Mouse (Mus musculus) forebrain, embryonic 16.5 days (tissue): ENCODE results near the gene Ahsa1. TPM values are rescaled to one million over a fixed set of nuclear protein-coding genes. Genes with fewer than 3 reads are reported as not detected.

Experiments
- ATAC-seq: fragments of 200-750 bp; cut with Nextera tagmentation; 2 replicates; pipeline ENCODE4 v1.8.0; 2017; ENCODE audit warnings: mild to moderate bottlenecking, moderate library complexity
- H3K27ac ChIP-seq: fragments of 300-500 bp; sonication (generic); 2 replicates; pipeline ENCODE4 v1.5.1; 2014; ENCODE audit warnings: low read length, control low read depth
- H3K27me3 ChIP-seq: fragments of 300-500 bp; sonication (generic); replicated peaks from 2 replicates; pipeline ENCODE4 v1.6.1; 2014; ENCODE audit warnings: low read length; ENCODE audit not compliant: control insufficient read depth, insufficient read depth
- H3K36me3 ChIP-seq: fragments of 300-500 bp; sonication (generic); 2 replicates; pipeline ENCODE4 v1.6.1; 2014; ENCODE audit not compliant: control insufficient read depth, insufficient read depth
- H3K4me1 ChIP-seq: fragments of 300-500 bp; sonication (generic); replicated peaks from 2 replicates; pipeline ENCODE4 v1.6.1; 2014; ENCODE audit warnings: low read length; ENCODE audit not compliant: control insufficient read depth, insufficient read depth
- H3K4me2 ChIP-seq: fragments of 300-500 bp; sonication (generic); 2 replicates; pipeline ENCODE4 v1.6.1; 2014; ENCODE audit warnings: mild to moderate bottlenecking, low read length, control low read depth
- H3K4me3 ChIP-seq: fragments of 300-500 bp; sonication (generic); replicated peaks from 2 replicates; pipeline ENCODE4 v1.5.1; 2014; ENCODE audit warnings: mild to moderate bottlenecking, low read length, control low read depth
- H3K9ac ChIP-seq: fragments of 300-500 bp; sonication (generic); replicated peaks from 2 replicates; pipeline ENCODE4 v1.6.1; 2014; ENCODE audit warnings: low read depth, low read length, control low read depth
- H3K9me3 ChIP-seq: fragments of 300-500 bp; sonication (generic); 2 replicates; pipeline ENCODE4 v1.6.1; 2016; ENCODE audit warnings: low read length; ENCODE audit not compliant: control insufficient read depth
- WGBS: fragments of 180-500 bp; shearing (Covaris S2); extraction: QIAGEN DNeasy Blood & Tissue Kit; methylation state at CpG from one replicate; pipeline ENCODE4 v1.1.7; 2014; 5-methylcytosine and 5-hydroxymethylcytosine counted together
- polyA plus RNA-seq: library from polyadenylated mRNA; unstranded; fragments of >200 nt; fragmentation: Nextera tagmentation; extraction: Ambion mirVana; gene quantifications from 2 replicates; pipeline ENCODE4 v1.2.1, GENCODE M21; 2015

Ahsa1 gene
- polyA plus RNA-seq, 1 experiment from 2014 or later, result 222 TPM

DNA sequence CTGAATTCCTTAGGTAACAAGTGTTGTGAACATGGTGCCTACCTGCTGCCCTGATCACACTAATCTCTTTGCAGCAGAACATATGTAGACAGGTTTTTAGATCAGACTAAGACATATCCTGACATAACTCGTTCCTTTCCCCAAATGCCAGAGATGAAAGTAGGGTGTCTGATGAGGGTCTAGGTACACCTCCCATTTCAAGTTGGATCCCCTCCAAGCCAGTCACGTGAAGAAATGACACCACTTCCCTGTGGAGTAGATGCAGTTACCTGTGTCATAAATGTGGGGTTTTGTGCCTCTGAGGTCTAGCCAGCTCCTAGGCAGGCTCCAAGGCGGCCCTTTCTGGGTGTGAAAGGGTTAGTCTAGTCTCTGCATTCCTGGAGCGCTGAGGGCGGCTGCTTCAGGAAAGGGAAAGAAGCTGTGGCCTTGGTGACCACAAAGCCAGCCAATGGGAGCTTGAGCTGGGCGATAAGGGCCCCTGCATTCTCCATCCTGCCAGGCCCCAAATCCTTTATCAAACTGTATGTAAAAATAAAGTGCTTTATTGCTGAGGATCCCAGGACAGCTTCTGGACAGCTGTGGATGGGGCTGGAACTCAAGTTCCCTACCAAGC lies 11.9 kb downstream of the Ahsa1 start:
- H3K36me3 ChIP-seq, result peaks cover 18% of the 10 kb centered on the region
- no peaks in the 10 kb centered on the region for H3K27me3 ChIP-seq
- WGBS, result 19% methylated on average over 6 of the region's 6 CpGs
- H3K9ac ChIP-seq, result no peak overlapping the region
- H3K4me3 ChIP-seq, result no peak overlapping the region
- no peaks in the 10 kb centered on the region for H3K9me3 ChIP-seq
- no peaks in the 10 kb centered on the region for H3K4me1 ChIP-seq
- no peak for ATAC-seq
- no peak overlapping the region for H3K27ac ChIP-seq
- no peak overlapping the region for H3K4me2 ChIP-seq

DNA sequence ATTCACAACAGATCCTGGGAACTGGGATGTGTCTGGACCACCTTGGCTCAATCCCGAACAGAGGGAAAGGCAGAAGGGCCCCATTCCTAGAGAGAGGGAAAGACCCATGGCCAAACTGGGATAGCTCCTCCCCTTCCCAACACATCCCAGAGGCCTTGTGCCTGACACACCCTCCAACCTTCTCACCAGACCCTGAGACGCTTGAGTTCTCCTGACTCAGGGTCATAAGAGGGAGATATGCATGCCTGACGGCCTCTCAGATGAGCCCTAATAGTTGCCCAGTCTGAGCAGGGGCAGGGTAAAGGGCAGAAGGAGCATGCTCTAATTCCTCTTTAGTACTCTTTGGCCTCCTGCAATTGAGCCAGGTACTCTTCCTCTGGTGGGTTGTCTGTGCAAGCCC lies 13.1 kb downstream of the Ahsa1 start:
- no peak for ATAC-seq

DNA sequence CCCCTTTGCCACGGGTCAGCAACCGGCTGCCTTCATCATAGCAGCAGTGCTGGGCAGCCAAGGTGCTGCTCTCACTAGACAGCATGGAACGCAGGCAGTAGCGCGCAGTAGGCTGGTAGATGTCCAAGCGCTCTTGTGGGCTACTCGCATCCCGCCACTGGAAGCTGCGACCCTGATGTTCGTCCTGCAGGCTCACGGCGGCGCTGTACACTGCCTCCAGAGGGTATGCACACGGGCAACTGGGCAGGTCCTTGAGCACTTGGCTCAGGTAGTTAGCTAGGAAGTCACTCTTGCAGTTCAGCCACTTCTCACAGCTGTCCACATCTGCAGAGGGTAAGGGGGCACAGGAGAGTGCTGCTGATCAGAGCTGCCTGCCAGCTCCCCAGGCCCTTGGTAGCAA lies 13.6 kb downstream of the Ahsa1 start:
- Histone ChIP-seq H3K27ac (no peak overlapping the region), H3K9me3 (no peaks in the 10 kb centered on the region), H3K36me3 (peaks cover 6% of the 10 kb centered on the region), H3K4me1 (no peaks in the 10 kb centered on the region), H3K27me3 (no peaks in the 10 kb centered on the region), H3K4me3 (no peak overlapping the region), H3K9ac (no peak overlapping the region), H3K4me2 (no peak overlapping the region)
- 41% methylated on average over 14 of the region's 14 CpGs for WGBS
- ATAC-seq, result no peak

More for the DNA sequence above, 13.1 kb downstream of the Ahsa1 start:
- Histone ChIP-seq H3K4me1 (no peaks in the 10 kb centered on the region), H3K27ac (no peak overlapping the region), H3K36me3 (peaks cover 10% of the 10 kb centered on the region), H3K9ac (no peak overlapping the region), H3K9me3 (no peaks in the 10 kb centered on the region), H3K4me2 (no peak overlapping the region), H3K27me3 (no peaks in the 10 kb centered on the region), H3K4me3 (no peak overlapping the region)
- WGBS, result 71% methylated on average over 3 of the region's 3 CpGs

DNA sequence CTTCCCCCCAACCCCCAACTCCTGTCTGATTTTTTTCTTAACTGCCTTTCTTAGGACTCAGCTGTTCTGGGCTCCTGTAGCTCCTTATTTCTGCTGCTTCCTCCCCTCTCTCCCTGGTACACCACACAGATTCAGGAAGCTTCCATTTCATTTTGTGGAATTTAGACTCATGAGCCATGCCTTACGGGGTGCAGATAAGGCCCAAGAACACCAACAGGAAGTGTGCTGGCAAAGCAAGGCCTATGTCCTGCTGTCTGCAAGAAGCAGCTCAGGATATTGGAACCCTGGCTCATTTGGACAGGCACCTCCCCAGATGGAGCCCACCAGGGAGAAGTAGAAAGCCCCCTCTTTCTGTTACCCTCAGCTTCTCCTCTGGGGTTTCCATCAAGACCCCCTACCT lies 15.5 kb downstream of the Ahsa1 start:
- H3K4me1 ChIP-seq, result no peaks in the 10 kb centered on the region
- H3K27ac ChIP-seq, result no peak overlapping the region
- H3K9ac ChIP-seq, result no peak overlapping the region
- H3K4me2 ChIP-seq, result no peak overlapping the region
- WGBS, result 93% methylated on average over 1 of the region's 1 CpGs
- H3K27me3 ChIP-seq, result no peaks in the 10 kb centered on the region
- H3K4me3 ChIP-seq, result no peak overlapping the region
- H3K9me3 ChIP-seq, result no peaks in the 10 kb centered on the region
- ATAC-seq, result no peak
- H3K36me3 ChIP-seq, result no peaks in the 10 kb centered on the region

DNA sequence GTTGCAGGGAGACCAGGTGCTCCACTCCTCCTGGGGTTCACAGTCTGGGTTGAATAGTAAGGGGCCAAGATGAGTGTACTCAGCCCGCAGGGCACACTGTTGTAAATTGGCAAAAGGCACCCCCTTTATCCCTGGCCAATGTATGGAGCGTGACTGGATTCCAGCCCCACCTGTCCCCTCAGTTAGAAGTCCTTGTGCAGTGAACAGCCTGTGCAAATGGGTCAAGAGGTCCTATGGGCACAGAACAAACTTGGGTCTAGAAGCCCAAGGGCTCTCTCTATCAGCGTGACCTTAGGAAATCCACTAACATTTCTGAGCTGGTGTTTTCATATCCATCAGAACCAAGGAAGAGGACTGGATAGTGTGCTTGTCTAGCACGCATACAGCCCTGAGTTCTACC lies 16.5 kb downstream of the Ahsa1 start:
- Histone ChIP-seq H3K4me3 (no peak overlapping the region), H3K36me3 (no peaks in the 10 kb centered on the region), H3K27ac (no peak overlapping the region), H3K4me1 (no peaks in the 10 kb centered on the region), H3K4me2 (no peak overlapping the region), H3K27me3 (no peaks in the 10 kb centered on the region), H3K9me3 (no peaks in the 10 kb centered on the region), H3K9ac (no peak overlapping the region)
- WGBS, result 94% methylated on average over 4 of the region's 4 CpGs
- ATAC-seq, result no peak

DNA sequence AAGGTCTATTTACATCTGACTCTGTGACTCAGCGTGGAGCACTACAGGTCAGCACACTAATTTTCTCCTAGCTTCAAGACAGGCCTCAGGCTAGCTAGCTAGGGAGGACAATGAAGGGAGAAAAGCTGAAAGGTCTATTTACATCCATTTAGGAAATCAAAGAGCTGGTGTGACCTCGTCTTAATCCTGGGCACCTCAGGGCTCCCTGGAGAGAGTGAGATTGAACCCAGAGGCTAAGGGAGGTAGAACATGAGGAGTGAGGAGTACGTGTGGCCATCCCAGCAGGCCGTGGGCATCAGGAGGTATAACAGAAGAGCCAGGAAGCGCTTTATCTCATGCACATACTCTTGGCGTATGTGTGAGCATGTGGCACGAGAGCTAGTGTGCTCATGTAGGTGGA lies 17.4 kb downstream of the Ahsa1 start:
- Histone ChIP-seq H3K36me3 (no peaks in the 10 kb centered on the region), H3K9ac (no peak overlapping the region), H3K27ac (no peak overlapping the region), H3K27me3 (no peaks in the 10 kb centered on the region), H3K9me3 (no peaks in the 10 kb centered on the region), H3K4me1 (no peaks in the 10 kb centered on the region), H3K4me3 (no peak overlapping the region), H3K4me2 (no peak overlapping the region)
- ATAC-seq, result no peak
- 53% methylated on average over 7 of the region's 7 CpGs for WGBS

DNA sequence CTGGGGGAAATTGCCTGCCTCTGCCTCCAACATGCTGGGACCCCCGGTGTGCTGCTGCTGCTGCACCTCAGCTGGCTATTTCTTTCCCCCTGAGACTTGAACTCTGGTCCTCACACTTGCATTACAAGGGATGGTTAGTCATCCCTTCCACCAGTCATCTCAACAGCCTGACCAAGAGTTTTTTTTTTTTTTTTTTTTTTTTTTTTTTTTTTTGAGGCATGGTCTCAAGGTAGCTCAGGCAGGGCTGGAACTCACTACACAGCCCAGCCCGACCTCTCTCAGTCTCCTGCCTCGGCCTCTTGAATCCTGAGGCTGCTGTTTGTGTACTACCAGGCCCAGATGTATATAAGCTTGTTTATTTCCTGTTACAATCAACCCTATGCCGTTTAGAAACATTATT lies 18.0 kb downstream of the Ahsa1 start:
- H3K4me1 ChIP-seq, result no peaks in the 10 kb centered on the region
- H3K4me2 ChIP-seq, result no peak overlapping the region
- no peak for ATAC-seq
- no peak overlapping the region for H3K9ac ChIP-seq
- 84% methylated on average over 4 of the region's 4 CpGs for WGBS
- H3K27me3 ChIP-seq, result no peaks in the 10 kb centered on the region
- no peak overlapping the region for H3K4me3 ChIP-seq
- H3K36me3 ChIP-seq, result no peaks in the 10 kb centered on the region
- H3K27ac ChIP-seq, result no peak overlapping the region
- no peaks in the 10 kb centered on the region for H3K9me3 ChIP-seq

DNA sequence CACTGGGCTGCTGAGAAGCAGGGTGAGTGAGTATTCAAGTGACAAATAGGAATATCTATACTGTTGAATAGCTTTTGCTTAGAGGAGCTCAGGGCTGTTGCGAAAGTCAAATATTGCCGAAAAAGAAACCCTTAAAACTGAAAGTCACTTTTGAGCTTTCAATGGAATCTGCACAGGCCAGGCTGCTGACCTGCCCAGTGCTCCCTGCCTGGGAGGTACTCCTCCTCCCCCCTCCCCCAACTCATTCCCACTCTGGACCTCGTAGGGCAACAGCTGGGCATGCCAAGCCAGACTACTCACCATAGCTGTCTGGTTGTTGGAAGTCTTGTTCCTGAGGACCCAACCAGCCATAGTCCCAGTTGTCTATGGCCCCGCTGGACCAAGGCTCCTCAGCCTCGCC lies 18.4 kb downstream of the Ahsa1 start:
- ATAC-seq, result no peak
- WGBS, result 89% methylated on average over 5 of the region's 5 CpGs
- H3K9me3 ChIP-seq, result no peaks in the 10 kb centered on the region
- no peaks in the 10 kb centered on the region for H3K36me3 ChIP-seq
- no peaks in the 10 kb centered on the region for H3K27me3 ChIP-seq
- no peaks in the 10 kb centered on the region for H3K4me1 ChIP-seq
- no peak overlapping the region for H3K9ac ChIP-seq
- H3K4me3 ChIP-seq, result no peak overlapping the region
- H3K27ac ChIP-seq, result no peak overlapping the region
- no peak overlapping the region for H3K4me2 ChIP-seq

DNA sequence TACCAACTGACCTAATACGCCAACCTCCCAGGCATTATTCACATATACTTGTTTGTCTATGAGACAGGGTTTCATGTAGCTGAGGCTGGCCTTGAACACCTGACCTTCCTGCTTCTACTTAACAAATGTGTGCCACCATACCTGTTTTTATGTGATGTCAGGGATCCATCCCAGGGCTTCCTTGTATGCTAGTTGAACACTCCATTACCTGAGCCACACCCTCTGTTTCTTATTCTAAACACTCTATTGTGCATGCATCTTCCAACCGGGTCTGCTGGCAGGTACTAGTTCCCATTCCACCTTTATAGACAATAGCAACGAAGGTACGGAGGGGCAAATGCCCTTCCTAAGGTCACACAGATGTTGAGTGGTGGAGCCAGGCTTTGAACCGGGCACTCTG lies 22.8 kb downstream of the Ahsa1 start:
- Histone ChIP-seq H3K4me1 (no peaks in the 10 kb centered on the region), H3K27ac (no peak overlapping the region), H3K27me3 (no peaks in the 10 kb centered on the region), H3K36me3 (no peaks in the 10 kb centered on the region), H3K9me3 (no peaks in the 10 kb centered on the region), H3K4me3 (no peak overlapping the region), H3K9ac (no peak overlapping the region), H3K4me2 (no peak overlapping the region)
- whole genome bisulfite sequencing, result 92% methylated on average over 5 of the region's 5 CpGs
- ATAC-seq, result no peak

DNA sequence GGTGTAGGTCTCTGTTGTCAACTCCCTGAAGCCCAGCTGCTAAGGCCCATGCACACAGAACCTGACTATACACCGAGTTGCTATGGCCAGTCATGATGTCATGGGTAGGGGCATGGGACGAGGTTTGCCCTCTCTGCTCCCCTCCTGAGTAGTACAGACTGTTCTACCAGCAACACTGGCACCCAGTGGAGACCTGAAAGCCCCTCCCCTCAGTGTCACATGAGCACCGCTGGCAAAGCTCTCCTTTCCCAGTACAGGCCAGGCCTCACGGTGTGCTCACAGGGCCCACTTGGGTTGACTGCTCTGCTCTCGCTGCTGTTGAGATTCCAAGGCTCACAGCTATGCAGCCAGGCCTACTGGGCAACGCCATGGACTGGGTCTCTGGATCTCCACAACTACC lies 27.7 kb downstream of the Ahsa1 start:
- peaks cover 7% of the 10 kb centered on the region for H3K27me3 ChIP-seq
- H3K4me2 ChIP-seq, result no peak overlapping the region
- no peaks in the 10 kb centered on the region; the same call in 1 of the 2 replicates for H3K4me1 ChIP-seq
- no peak overlapping the region for H3K27ac ChIP-seq
- H3K4me3 ChIP-seq, result no peak overlapping the region
- 73% methylated on average over 6 of the region's 6 CpGs for WGBS
- ATAC-seq, result no peak
- no peaks in the 10 kb centered on the region for H3K9me3 ChIP-seq
- H3K36me3 ChIP-seq, result no peaks in the 10 kb centered on the region
- H3K9ac ChIP-seq, result no peak overlapping the region
